ENCODE assay signal across 7 mouse cellular contexts in the genomic region with DNA sequence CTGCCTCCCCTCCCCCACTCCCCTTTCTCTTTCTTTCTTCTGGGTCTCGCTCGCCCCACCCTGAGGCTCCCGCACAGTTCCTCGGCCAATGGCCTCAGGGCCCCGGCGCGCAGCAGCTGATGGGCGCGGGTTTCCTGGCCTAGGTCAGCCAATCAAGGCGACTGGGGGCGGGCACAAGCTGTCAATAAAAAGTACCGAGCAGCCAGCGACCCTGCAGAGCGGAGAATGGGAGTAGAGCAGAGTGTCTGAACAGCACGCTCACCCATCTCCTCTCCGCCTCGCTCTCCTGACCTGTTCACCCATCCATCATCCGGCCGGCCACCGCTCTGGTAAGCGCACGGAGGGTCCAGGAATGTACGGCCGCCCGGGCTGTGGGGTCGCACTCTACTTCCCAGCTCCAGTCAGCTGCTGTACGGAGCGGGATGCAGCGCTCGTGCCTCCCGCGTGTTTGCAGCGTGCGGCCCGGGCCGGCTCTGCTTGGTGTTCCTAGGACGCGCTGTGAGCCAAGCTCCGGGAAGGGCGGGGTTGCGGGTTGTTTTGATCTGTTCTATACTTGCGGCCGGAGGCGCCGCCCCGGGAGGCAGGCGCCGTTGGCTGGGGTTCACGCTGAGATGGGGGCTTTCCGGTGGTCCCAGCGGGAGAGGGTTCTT. TPM values are rescaled to one million over a fixed set of nuclear protein-coding genes. Genes with fewer than 3 reads are reported as not detected.
DNase-seq lines count a peak whose midpoint lies in the region; ATAC-seq lines count a peak whose summit lies in the region.

Gene Glul, plus strand, starts transcription at position 214 of the 650 bp plus-strand sequence.
Gene Teddm2, minus strand, starts transcription at position 498 of the 650 bp plus-strand sequence.

- H3K4me1 ChIP-seq in embryonic facial prominence, embryonic 10.5 days: peaks cover 40% of the 10 kb centered on the region
- peaks cover 26% of the 10 kb centered on the region for H3K4me1 ChIP-seq in limb, embryonic 10.5 days
- peaks cover 35% of the 10 kb centered on the region for H3K4me1 ChIP-seq in midbrain, embryonic 13.5 days (replicated peaks)

- peak within 1 kb of the TSS; percentile 94 for H3K9ac ChIP-seq in midbrain, embryonic 13.5 days (replicated peaks)

- no peaks in the 10 kb centered on the region for H3K9me3 ChIP-seq in embryonic facial prominence, embryonic 10.5 days
- no peaks in the 10 kb centered on the region for H3K9me3 ChIP-seq in limb, embryonic 10.5 days (replicated peaks)
- H3K9me3 ChIP-seq in midbrain, embryonic 13.5 days: no peaks in the 10 kb centered on the region

- H3K4me3 ChIP-seq in embryonic facial prominence, embryonic 10.5 days: peak within 1 kb of the TSS; percentile 88
- peak within 1 kb of the TSS; percentile 92 for H3K4me3 ChIP-seq in limb, embryonic 10.5 days
- peak within 1 kb of the TSS; percentile 78 for H3K4me3 ChIP-seq in midbrain, embryonic 13.5 days (replicated peaks)

- H3K27me3 ChIP-seq in embryonic facial prominence, embryonic 10.5 days (replicated peaks; ENCODE audit: low read depth, poor library complexity, severe bottlenecking): no peaks in the 10 kb centered on the region
- H3K27me3 ChIP-seq in limb, embryonic 10.5 days (ENCODE audit: low read depth, poor library complexity, severe bottlenecking): no peaks in the 10 kb centered on the region
- peaks cover 8% of the 10 kb centered on the region; the same call in 1 of the 2 replicates for H3K27me3 ChIP-seq in midbrain, embryonic 13.5 days

- H3K27ac ChIP-seq in embryonic facial prominence, embryonic 10.5 days (replicated peaks): peak within 1 kb of the TSS; percentile 97
- H3K27ac ChIP-seq in limb, embryonic 10.5 days: peak within 1 kb of the TSS; percentile 96
- peak within 1 kb of the TSS; percentile 97 for H3K27ac ChIP-seq in midbrain, embryonic 13.5 days

- under 1% methylated on average over 51 of the region's 51 CpGs for WGBS in embryonic facial prominence, embryonic 10.5 days
- under 1% methylated on average over 51 of the region's 51 CpGs for WGBS in limb, embryonic 10.5 days
- under 1% methylated on average over 51 of the region's 51 CpGs for WGBS in midbrain, embryonic 13.5 days

- peak within 1 kb of the TSS; percentile 82 for H3K4me2 ChIP-seq in midbrain, embryonic 13.5 days (replicated peaks)

- ATAC-seq in granulocyte monocyte progenitor cell, adult 5-6 weeks (replicated peaks; ENCODE audit: poor library complexity, severe bottlenecking): peak; percentile 84
- ATAC-seq in midbrain, embryonic 13.5 days: peak; percentile 97

- DNase-seq in adrenal gland, postnatal 10 days: peak; percentile 98
- peak; percentile 99 for DNase-seq in embryonic facial prominence, embryonic 10.5 days (ENCODE audit: low spot score)
- DNase-seq in kidney, adult 11 months: peak; percentile 98
- peak; percentile 95 for DNase-seq in limb, embryonic 10.5 days (ENCODE audit: low spot score)
- DNase-seq in spleen, adult 12 weeks (ENCODE audit: low spot score): peak; percentile 86

- H3K36me3 ChIP-seq in embryonic facial prominence, embryonic 10.5 days (replicated peaks): peaks cover 24% of the 10 kb centered on the region
- H3K36me3 ChIP-seq in limb, embryonic 10.5 days: peaks cover 26% of the 10 kb centered on the region
- peaks cover 21% of the 10 kb centered on the region for H3K36me3 ChIP-seq in midbrain, embryonic 13.5 days

RNA-seq across cellular contexts. Expression of gene Glul, which starts in this region (rescaled TPM):
- total RNA-seq in adrenal gland, postnatal 10 days (2021): 100 to 1,000 TPM; 423 to 903 TPM
- 120 and 129 TPM in 2 replicates for polyA plus RNA-seq in embryonic facial prominence, embryonic 10.5 days (2016; fragmentation: Nextera tagmentation; extraction: Ambion mirVana)
- total RNA-seq in granulocyte monocyte progenitor cell, adult 5-6 weeks (2014; fragmentation: Nextera tagmentation): 60.4 and 67.3 TPM in 2 replicates
- total RNA-seq in granulocyte monocyte progenitor cell, adult 5-6 weeks (2017): 50.7 and 59.0 TPM in 2 replicates
- 122 and 125 TPM in 2 replicates for polyA plus RNA-seq in limb, embryonic 10.5 days (2016; fragmentation: Nextera tagmentation; extraction: Ambion mirVana)
- 131 and 132 TPM in 2 replicates for polyA plus RNA-seq in midbrain, embryonic 13.5 days (2015; fragmentation: Nextera tagmentation; extraction: Ambion mirVana)

RNA-seq across cellular contexts. Expression of gene Teddm2, which starts in this region (rescaled TPM):
- under 1 TPM; 0.36 to 0.45 TPM for total RNA-seq in adrenal gland, postnatal 10 days (2021)
- 0.45 and 0.50 TPM in 2 replicates for polyA plus RNA-seq in embryonic facial prominence, embryonic 10.5 days (2016; fragmentation: Nextera tagmentation; extraction: Ambion mirVana)
- total RNA-seq in granulocyte monocyte progenitor cell, adult 5-6 weeks (2014; fragmentation: Nextera tagmentation): 0.11 TPM in 1 of 2 replicates, not detected in the other
- not detected in 2 replicates for total RNA-seq in granulocyte monocyte progenitor cell, adult 5-6 weeks (2017)
- 0.69 and 0.74 TPM in 2 replicates for polyA plus RNA-seq in limb, embryonic 10.5 days (2016; fragmentation: Nextera tagmentation; extraction: Ambion mirVana)
- 1.1 and 1.2 TPM in 2 replicates for polyA plus RNA-seq in midbrain, embryonic 13.5 days (2015; fragmentation: Nextera tagmentation; extraction: Ambion mirVana)

Comparison
In these comparisons a context has a peak if more than half of its experiments do, and no peak if none do; other contexts are left out.
1. Peak in every context shown above with its lines: DNase-seq, ATAC-seq, H3K4me3 ChIP-seq and H3K27ac ChIP-seq.
2. RNA of gene Glul (total RNA-seq): 423 to 903 TPM in adrenal gland, postnatal 10 days; 50.7 to 67.3 TPM in granulocyte monocyte progenitor cell, adult 5-6 weeks; every median in the first group is over 4 times any median in the second.